Mouse (Mus musculus) lung, postnatal 14 days (tissue): Measurements from ENCODE around the gene Mob3a.

Source experiments
- DNase-seq: peaks from one replicate; pipeline ENCODE4 v3.0.0; 2021

The Mob3a gene

GRCm38 (mm10) chr10:80698605-80699004 lies 3.2 kb downstream of the Mob3a start:
- no peak for DNase-seq

GRCm38 (mm10) chr10:80697812-80698211 lies 4.0 kb downstream of the Mob3a start:
- no peak for DNase-seq

- DNase-seq: no peak
These were observed 4.4 kb downstream of the Mob3a start for GRCm38 (mm10) chr10:80697393-80697787.

GRCm38 (mm10) chr10:80696502-80697392 lies 5.0 kb downstream of the Mob3a start:
- DNase-seq: no peak

GRCm38 (mm10) chr10:80695801-80696501 lies 5.8 kb downstream of the Mob3a start:
- DNase-seq: no peak

- peak; percentile 63 for DNase-seq
These were observed 6.6 kb downstream of the Mob3a start for GRCm38 (mm10) chr10:80695186-80695585.

GRCm38 (mm10) chr10:80694159-80694938 lies 7.4 kb downstream of the Mob3a start:
- no peak for DNase-seq

GRCm38 (mm10) chr10:80693401-80694045 lies 8.3 kb downstream of the Mob3a start:
- DNase-seq: no peak

GRCm38 (mm10) chr10:80692249-80693165 lies 9.3 kb downstream of the Mob3a start:
- no peak for DNase-seq

GRCm38 (mm10) chr10:80687850-80688249 lies 13.9 kb downstream of the Mob3a start:
- DNase-seq: peak; percentile 83

GRCm38 (mm10) chr10:80686617-80687016 lies 15.2 kb downstream of the Mob3a start:
- no peak for DNase-seq

- no peak for DNase-seq
These were observed 16.8 kb downstream of the Mob3a start for GRCm38 (mm10) chr10:80684984-80685383.

- DNase-seq: peak; percentile 80
These were observed 17.6 kb downstream of the Mob3a start for GRCm38 (mm10) chr10:80684214-80684613.

GRCm38 (mm10) chr10:80683647-80684046 lies 18.1 kb downstream of the Mob3a start:
- no peak for DNase-seq

GRCm38 (mm10) chr10:80682003-80682402 lies 19.8 kb downstream of the Mob3a start:
- no peak for DNase-seq

- no peak for DNase-seq
These were observed 21.5 kb downstream of the Mob3a start for GRCm38 (mm10) chr10:80680260-80680696.

GRCm38 (mm10) chr10:80679556-80680259 lies 22.1 kb downstream of the Mob3a start:
- no peak for DNase-seq

GRCm38 (mm10) chr10:80678601-80679377 lies 23.0 kb downstream of the Mob3a start:
- peak; percentile 67 for DNase-seq

GRCm38 (mm10) chr10:80677942-80678436 lies 23.8 kb downstream of the Mob3a start, which contains the start of gene Mknk2:
Gene Mknk2, minus strand, starts transcription at chr10:80678112.
- peak; percentile 97 for DNase-seq
